ENCODE assay signal across 7 mouse cellular contexts in genomic region chr1:190911415-190912123, GRCm38 (mm10). TPM values are rescaled to one million over a fixed set of nuclear protein-coding genes. Genes with fewer than 3 reads are reported as not detected.
DNase-seq lines count a peak whose midpoint lies in the region; ATAC-seq lines count a peak whose summit lies in the region.

Gene Rps6kc1, minus strand, starts transcription at chr1:190911770.

- DNase-seq in adrenal gland, postnatal 14 days = peak; percentile 90
- DNase-seq in embryonic facial prominence, embryonic 11.5 days (ENCODE audit: low spot score) = peak; percentile 85
- DNase-seq in heart, adult 11 months = peak; percentile 98
- peak; percentile 83 for DNase-seq in kidney, adult 18-20 months
- DNase-seq in limb, embryonic 11.5 days (ENCODE audit: low spot score) = peak; percentile 86
- DNase-seq in spleen, adult 12 weeks (ENCODE audit: low spot score) = peak; percentile 52

- H3K4me1 ChIP-seq in embryonic facial prominence, embryonic 11.5 days (ENCODE audit: control insufficient read depth, insufficient read depth, low read length) = no peaks in the 10 kb centered on the region; the same call in 1 of the 2 replicates
- no peaks in the 10 kb centered on the region for H3K4me1 ChIP-seq in limb, embryonic 11.5 days (ENCODE audit: control insufficient read depth, insufficient read depth, low read length)
- peaks cover 33% of the 10 kb centered on the region for H3K4me1 ChIP-seq in midbrain, embryonic 13.5 days (replicated peaks)

- H3K27me3 ChIP-seq in embryonic facial prominence, embryonic 11.5 days (ENCODE audit: control insufficient read depth, insufficient read depth, low read length) = no peaks in the 10 kb centered on the region
- no peaks in the 10 kb centered on the region for H3K27me3 ChIP-seq in limb, embryonic 11.5 days (ENCODE audit: control insufficient read depth, insufficient read depth, low read length)
- H3K27me3 ChIP-seq in midbrain, embryonic 13.5 days = 0 out of 2 replicates have a peak, but pooled peaks cover 3% of the 10 kb centered on the region

- H3K27ac ChIP-seq in embryonic facial prominence, embryonic 11.5 days (replicated peaks; ENCODE audit: low read depth, low read length) = peak within 1 kb of the TSS; percentile 56
- no peak within 1 kb of the TSS for H3K27ac ChIP-seq in limb, embryonic 11.5 days (replicated peaks; ENCODE audit: low read depth, low read length)
- peak within 1 kb of the TSS; percentile 86 for H3K27ac ChIP-seq in midbrain, embryonic 13.5 days

- no peaks in the 10 kb centered on the region for H3K36me3 ChIP-seq in embryonic facial prominence, embryonic 11.5 days (replicated peaks; ENCODE audit: control insufficient read depth, insufficient read depth, low read depth, low read length)
- H3K36me3 ChIP-seq in limb, embryonic 11.5 days (ENCODE audit: control insufficient read depth, insufficient read depth, low read length) = no peaks in the 10 kb centered on the region
- no peaks in the 10 kb centered on the region for H3K36me3 ChIP-seq in midbrain, embryonic 13.5 days

- peak within 1 kb of the TSS; percentile 91 for H3K4me2 ChIP-seq in embryonic facial prominence, embryonic 11.5 days (ENCODE audit: low read depth, low read length)
- peak within 1 kb of the TSS; percentile 61 for H3K4me2 ChIP-seq in limb, embryonic 11.5 days (ENCODE audit: low read depth, severe bottlenecking)
- peak within 1 kb of the TSS; percentile 92 for H3K4me2 ChIP-seq in midbrain, embryonic 13.5 days (replicated peaks)

- H3K4me3 ChIP-seq in embryonic facial prominence, embryonic 11.5 days (ENCODE audit: low read depth, low read length) = peak within 1 kb of the TSS; percentile 84
- peak within 1 kb of the TSS; percentile 50 for H3K4me3 ChIP-seq in limb, embryonic 11.5 days (ENCODE audit: low read depth, low read length)
- peak within 1 kb of the TSS; percentile 65 for H3K4me3 ChIP-seq in midbrain, embryonic 13.5 days (replicated peaks)

- H3K9me3 ChIP-seq in embryonic facial prominence, embryonic 11.5 days (replicated peaks; ENCODE audit: control insufficient read depth, low read length) = no peaks in the 10 kb centered on the region
- H3K9me3 ChIP-seq in limb, embryonic 11.5 days (ENCODE audit: control insufficient read depth, low read length) = no peaks in the 10 kb centered on the region
- H3K9me3 ChIP-seq in midbrain, embryonic 13.5 days = no peaks in the 10 kb centered on the region

- WGBS in embryonic facial prominence, embryonic 11.5 days = 1% methylated on average over 47 of the region's 47 CpGs
- WGBS in limb, embryonic 11.5 days = under 1% methylated on average over 47 of the region's 47 CpGs
- WGBS in midbrain, embryonic 13.5 days = under 1% methylated on average over 46 of the region's 47 CpGs

- ATAC-seq in embryonic facial prominence, embryonic 11.5 days (replicated peaks; ENCODE audit: insufficient number of reproducible peaks, low FRiP score, low TSS enrichment, low read depth) = peak; percentile 87
- peak; percentile 89 for ATAC-seq in limb, embryonic 11.5 days (ENCODE audit: insufficient number of reproducible peaks, low FRiP score, low TSS enrichment, low read depth)
- ATAC-seq in midbrain, embryonic 13.5 days = peak; percentile 97

- peak within 1 kb of the TSS; percentile 88 for H3K9ac ChIP-seq in embryonic facial prominence, embryonic 11.5 days (replicated peaks; ENCODE audit: low read length)
- peak within 1 kb of the TSS; percentile 57 for H3K9ac ChIP-seq in limb, embryonic 11.5 days (ENCODE audit: low read length)
- peak within 1 kb of the TSS; percentile 82 for H3K9ac ChIP-seq in midbrain, embryonic 13.5 days (replicated peaks)

RNA-seq across cellular contexts. Expression of gene Rps6kc1, which starts in this region (rescaled TPM):
- 23.8 and 27.9 TPM in 2 replicates for total RNA-seq in adrenal gland, postnatal 14 days (2021)
- 15.0 and 17.6 TPM in 2 replicates for polyA plus RNA-seq in embryonic facial prominence, embryonic 11.5 days (2014; fragmentation: Nextera tagmentation; extraction: Ambion mirVana)
- 15.4 and 17.1 TPM in 2 replicates for polyA plus RNA-seq in limb, embryonic 11.5 days (2014; fragmentation: Nextera tagmentation; extraction: Ambion mirVana)
- polyA plus RNA-seq in midbrain, embryonic 13.5 days (2015; fragmentation: Nextera tagmentation; extraction: Ambion mirVana) = 28.8 and 28.9 TPM in 2 replicates
